Mouse (Mus musculus) NIH3T3 (cell line): ENCODE measurements around the gene Olfr1185-ps1.
"Not testable (repeated sequence)": the region's sequence is repeated elsewhere in the genome, so short reads cannot be mapped to it uniquely, and the experiment has no call there.

Source experiments
- DNase-seq: peaks from one replicate; pipeline ENCODE4 v3.0.0-alpha.2; 2012; ENCODE audit warnings: low read depth

The Olfr1185-ps1 gene

GRCm38 (mm10) chr2:88493020-88493419 lies at the start of gene Olfr1185-ps1:
Gene Olfr1185-ps1 (plus strand): TSS chr2:88493320.
- DNase-seq, result no peak

GRCm38 (mm10) chr2:88449031-88449430 lies 44.1 kb upstream of the Olfr1185-ps1 start, which contains the start of gene Gm13757:
Gene Gm13757 (minus strand): TSS chr2:88449131.
- DNase-seq, result no peak

- not testable (repeated sequence) for DNase-seq
Measured at GRCm38 (mm10) chr2:88454567-88454966, 38.6 kb upstream of the Olfr1185-ps1 start, which contains the start of gene Olfr1183. Gene Olfr1183 (plus strand): TSS chr2:88454867.

- DNase-seq, result no peak
Measured at GRCm38 (mm10) chr2:88483298-88483697, 9.8 kb upstream of the Olfr1185-ps1 start, which contains the start of gene Olfr1184. Gene Olfr1184 (plus strand): TSS chr2:88483598.

- DNase-seq, result no peak
Measured at GRCm38 (mm10) chr2:88518251-88518650, 25.1 kb downstream of the Olfr1185-ps1 start, which contains the start of gene Olfr1186. Gene Olfr1186 (plus strand): TSS chr2:88518551.

GRCm38 (mm10) chr2:88525720-88526119 lies 32.6 kb downstream of the Olfr1185-ps1 start:
- DNase-seq, result no peak
